In the genomic region with DNA sequence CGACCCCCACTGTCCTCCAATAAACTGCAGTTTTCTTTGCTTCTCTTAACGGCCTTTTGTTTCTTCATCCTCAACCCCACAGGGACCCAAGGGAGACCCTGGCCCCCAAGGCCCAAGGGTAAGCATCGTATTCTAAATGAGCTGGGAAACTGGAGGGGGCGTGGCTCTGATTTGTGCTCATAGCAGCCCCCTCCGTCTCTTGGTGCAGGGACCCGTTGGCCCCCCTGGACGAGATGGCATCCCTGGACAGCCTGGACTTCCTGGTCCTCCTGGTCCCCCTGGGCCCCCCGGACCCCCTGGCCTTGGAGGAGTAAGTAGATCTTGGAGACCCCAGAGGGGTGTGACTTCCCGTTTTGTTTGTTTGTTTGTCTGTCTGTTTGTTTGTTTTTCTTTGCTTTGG, we compare ENCODE assay signal across 1 mouse cellular context.
TF ChIP-seq lines count a peak whose summit lies in the region.

No protein-coding gene starts in this region.

TF ChIP-seq in CH12.LX, 34 proteins besides CTCF, POLR2A, EP300 and RAD21 (continued from another document):
- TF ChIP-seq KAT2A (IDR thresholded peaks at IDR 0.05; ENCODE audit: insufficient replicate concordance, low read length) (no peak), IRF4 (IDR thresholded peaks at IDR 0.05; ENCODE audit: low read depth, low read length) (no peak), BHLHE40 (IDR thresholded peaks at IDR 0.05; ENCODE audit: low read depth, low read length) (no peak), TBP (conservative IDR thresholded peaks at IDR 0.05; ENCODE audit: low read depth, low read length) (no peak), CHD1 (IDR thresholded peaks at IDR 0.05; ENCODE audit: low read depth, low read length) (no peak), POLR2AphosphoS2 (IDR thresholded peaks at IDR 0.05; ENCODE audit: low read depth, low read length) (no peak), ETS1 (conservative IDR thresholded peaks at IDR 0.05; ENCODE audit: low read depth, low read length) (no peak), USF2 (conservative IDR thresholded peaks at IDR 0.05; ENCODE audit: low read depth, low read length) (no peak), PAX5 (IDR thresholded peaks at IDR 0.05; ENCODE audit: low read length) (no peak)
TF ChIP-seq in CH12.LX: peak in this region for 0.
